ENCODE assay signal across 17 mouse cellular contexts in the genomic region with DNA sequence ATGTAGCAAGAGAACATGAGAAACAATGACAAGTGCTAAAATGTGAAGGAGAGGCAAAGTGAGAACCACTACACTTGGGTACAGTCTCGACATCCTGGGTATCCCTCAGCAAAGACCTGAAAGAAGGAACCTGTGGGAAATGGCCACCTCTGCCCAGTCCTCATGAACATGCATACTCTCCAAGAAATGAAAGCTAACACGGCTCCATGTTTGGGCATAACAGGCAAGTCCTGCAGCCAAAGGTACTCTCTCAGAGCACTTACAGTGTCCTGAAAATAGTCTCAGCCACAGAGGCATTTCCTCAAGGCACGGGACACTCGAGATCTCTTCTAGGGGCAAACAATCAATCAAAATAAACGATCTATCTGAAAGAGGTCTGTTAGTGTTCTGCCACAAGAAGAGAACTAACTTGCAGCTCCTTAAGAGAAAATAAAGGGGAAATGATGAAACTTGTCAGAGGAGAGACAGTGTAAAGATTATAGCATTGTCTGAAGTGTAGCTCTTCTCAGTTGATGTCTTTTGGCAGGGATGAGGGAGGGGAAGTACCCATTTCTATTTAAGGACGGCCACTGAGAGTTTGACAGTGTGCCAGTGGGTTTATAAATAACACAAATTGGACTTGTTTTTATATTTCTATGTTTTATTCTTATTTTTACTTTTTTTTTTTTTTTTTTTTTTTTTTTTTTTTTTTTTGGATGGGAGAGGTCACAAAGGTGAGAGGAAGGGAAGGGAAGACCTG.
DNase-seq lines count a peak whose midpoint lies in the region; ATAC-seq and TF ChIP-seq lines count a peak whose summit lies in the region.
"Had no signal": no experiment of that assay in that cellular context is flagged by ENCODE, and none has a peak within 500 bp of the region (broad histone marks: within the 10 kb centered on the region; RNA-seq: fewer than 3 reads in every experiment).

No protein-coding gene starts in this region.

- H3K36me3 ChIP-seq in heart, embryonic 11.5 days (ENCODE audit: control insufficient read depth, insufficient read depth, low read length), result no peaks in the 10 kb centered on the region
- no peaks in the 10 kb centered on the region for H3K36me3 ChIP-seq in liver, postnatal 0 days (replicated peaks; ENCODE audit: insufficient read depth, low read length)
- H3K36me3 ChIP-seq: limb, embryonic 12.5 days; stomach, embryonic 15.5 days had no signal

- ATAC-seq in heart, embryonic 11.5 days (replicated peaks; ENCODE audit: insufficient number of reproducible peaks, low FRiP score, low TSS enrichment), result no peak
- ATAC-seq in liver, postnatal 0 days, result no peak
- ATAC-seq: CD4-positive, CD25-positive, alpha-beta regulatory T cell, adult 4 months; forebrain, embryonic 14.5 days; intestine, embryonic 16.5 days; Patski had no signal

- no peaks in the 10 kb centered on the region for H3K27me3 ChIP-seq in heart, embryonic 11.5 days (ENCODE audit: control insufficient read depth, insufficient read depth, low read length)
- no peaks in the 10 kb centered on the region for H3K27me3 ChIP-seq in liver, postnatal 0 days (ENCODE audit: insufficient read depth, low read length)
- H3K27me3 ChIP-seq: limb, embryonic 12.5 days; Patski; stomach, embryonic 15.5 days had no signal

- no peak for TF ChIP-seq CTCF in lung, adult 2 months (IDR thresholded peaks at IDR 0.05; ENCODE audit: insufficient read depth, low read length)
- TF ChIP-seq CTCF in liver, postnatal 0 days (IDR thresholded peaks at IDR 0.05; ENCODE audit: low read depth), result no peak

- TF ChIP-seq EP300 in liver, postnatal 0 days (IDR thresholded peaks at IDR 0.05; ENCODE audit: low read depth), result no peak

- H3K9me3 ChIP-seq in heart, embryonic 11.5 days (replicated peaks; ENCODE audit: control insufficient read depth, low read length), result no peaks in the 10 kb centered on the region
- no peaks in the 10 kb centered on the region for H3K9me3 ChIP-seq in liver, postnatal 0 days (ENCODE audit: low read length)
- H3K9me3 ChIP-seq: limb, embryonic 12.5 days; stomach, embryonic 15.5 days had no signal

- intact Hi-C loops in gastrocnemius, postnatal 14 days (cut with DNase I; ENCODE audit: low total_unique reads), result no loop called here

- H3K4me1 ChIP-seq in lung, adult 2 months (ENCODE audit: control insufficient read depth, insufficient read depth, low read length), result peaks cover 7% of the 10 kb centered on the region; the same call in 1 of the 2 replicates
- 0 out of 2 replicates have a peak, but pooled peaks cover 2% of the 10 kb centered on the region for H3K4me1 ChIP-seq in heart, embryonic 11.5 days (ENCODE audit: control insufficient read depth, insufficient read depth, low read length)
- no peaks in the 10 kb centered on the region for H3K4me1 ChIP-seq in liver, postnatal 0 days (ENCODE audit: insufficient read depth)
- H3K4me1 ChIP-seq: limb, embryonic 12.5 days; stomach, embryonic 15.5 days had no signal

- H3K4me3 ChIP-seq in lung, adult 2 months (replicated peaks; ENCODE audit: extremely low read depth, low read depth, low read length), result no peak overlapping the region
- H3K4me3 ChIP-seq in heart, embryonic 11.5 days (ENCODE audit: low read depth, low read length), result no peak overlapping the region
- H3K4me3 ChIP-seq in liver, postnatal 0 days (ENCODE audit: low read depth, low read length), result no peak overlapping the region
- H3K4me3 ChIP-seq: limb, embryonic 12.5 days; stomach, embryonic 15.5 days had no signal

- WGBS in lung, adult 2 months, result 18% methylated on average over 6 of the region's 6 CpGs
- WGBS in heart, embryonic 11.5 days (ENCODE audit: insufficient replicate concordance), result 35% methylated on average over 6 of the region's 6 CpGs
- 37% methylated on average over 6 of the region's 6 CpGs for WGBS in liver, postnatal 0 days (ENCODE audit: insufficient replicate concordance)

- DNase-seq in gastrocnemius, adult 18-20 months (ENCODE audit: low spot score), result peak; percentile 26
- DNase-seq in gastrocnemius, postnatal 14 days, result no peak
- DNase-seq in lung, postnatal 10 days, result peak; percentile 26
- DNase-seq in lung, adult 2 months, result no peak
- DNase-seq in skeletal muscle tissue, adult 2 months (ENCODE audit: low read depth, low spot score), result peak; percentile 45
- no peak for DNase-seq in spleen, postnatal 36 days (ENCODE audit: low spot score in 2 of 2)
- no peak for DNase-seq in liver, postnatal 0 days
- DNase-seq: adrenal gland, adult 8-10 months; right cerebral cortex, postnatal 25 days had no signal

- no peak for TF ChIP-seq POLR2A in lung, adult 2 months (IDR thresholded peaks at IDR 0.05; ENCODE audit: borderline replicate concordance, extremely low read depth, low read depth, low read length)

- H3K27ac ChIP-seq in heart, embryonic 11.5 days (ENCODE audit: low read depth, low read length), result no peak overlapping the region
- H3K27ac ChIP-seq in liver, postnatal 0 days (ENCODE audit: low read depth), result no peak overlapping the region
- H3K27ac ChIP-seq: limb, embryonic 12.5 days; macrophage; stomach, embryonic 15.5 days had no signal

- no peak overlapping the region for H3K9ac ChIP-seq in heart, embryonic 11.5 days (ENCODE audit: low read depth, low read length)
- no peak overlapping the region for H3K9ac ChIP-seq in liver, postnatal 0 days (replicated peaks)
- H3K9ac ChIP-seq: limb, embryonic 12.5 days; stomach, embryonic 15.5 days had no signal

- H3K4me2 ChIP-seq in heart, embryonic 11.5 days, result peak overlapping the region; percentile 21; the same call in 1 of the 2 replicates
- H3K4me2 ChIP-seq in liver, postnatal 0 days (ENCODE audit: low read depth, low read length), result no peak overlapping the region
- H3K4me2 ChIP-seq: limb, embryonic 12.5 days; stomach, embryonic 15.5 days had no signal

Comparison
In these comparisons a context has a peak if more than half of its experiments do, and no peak if none do; other contexts are left out.
1. DNase-seq: peak in gastrocnemius, adult 18-20 months (single experiment), lung, postnatal 10 days (single experiment) and skeletal muscle tissue, adult 2 months (single experiment); none in gastrocnemius, postnatal 14 days (single experiment), lung, adult 2 months (single experiment), spleen, postnatal 36 days (0 of 2) and liver, postnatal 0 days (single experiment).